Mouse (Mus musculus): ENCODE data around the gene Sox10.

DNA sequence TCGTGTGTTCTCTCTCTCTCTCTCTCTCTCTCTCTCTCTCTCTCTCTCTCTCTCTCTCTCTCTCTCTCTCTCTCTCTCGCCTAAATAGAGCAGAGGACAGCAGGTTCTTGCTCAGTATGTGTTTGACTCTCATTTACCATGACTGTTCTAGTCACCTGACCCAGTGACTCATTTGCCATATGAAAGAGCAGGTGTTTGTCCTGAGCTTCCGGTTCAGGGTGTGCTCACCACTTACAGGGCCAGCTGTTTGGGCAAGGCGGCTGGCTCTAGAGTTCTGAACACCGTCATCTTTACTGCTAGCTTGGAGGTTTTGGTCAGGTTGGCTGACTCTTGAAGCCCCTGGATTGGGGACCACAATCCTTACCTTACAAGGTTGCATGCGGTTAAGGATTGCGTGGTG lies 19.5 kb downstream of the Sox10 start:
- TF ChIP-seq CEBPB (IDR thresholded peaks at IDR 0.05; ENCODE audit: low read depth) (no peak), CTCF (IDR thresholded peaks at IDR 0.05; ENCODE audit: control insufficient read depth, insufficient read depth, insufficient read length) (no peak), MYOG (IDR thresholded peaks at IDR 0.05; ENCODE audit: control insufficient read depth, extremely low read depth, insufficient read length) (no peak), FOSL1 (IDR thresholded peaks at IDR 0.05; ENCODE audit: insufficient read depth, low read length, poor library complexity, severe bottlenecking) (no peak), USF1 (IDR thresholded peaks at IDR 0.05; ENCODE audit: low read depth) (no peak), MAX (IDR thresholded peaks at IDR 0.05) (no peak), MYOD1 (IDR thresholded peaks at IDR 0.05; ENCODE audit: control insufficient read depth, insufficient read length, low read depth) (no peak)

Data from C2C12 (cell line).